Mouse (Mus musculus) MEL (cell line): Measurements from ENCODE around the gene Aifm2. TPM values are rescaled to one million over a fixed set of nuclear protein-coding genes. Genes with fewer than 3 reads are reported as not detected.
A peak's percentile ranks its signal among the peaks of the same experiment; 100 is the strongest.

Experiments used
- DNase-seq: peaks from one replicate; pipeline ENCODE4 v3.0.0; 2011; ENCODE audit warnings: low read depth, low spot score
- H3K27ac ChIP-seq: 2 replicates; pipeline ENCODE4 v1.5.1; 2012; ENCODE audit warnings: low read depth, mild to moderate bottlenecking, control low read depth, low read length, moderate library complexity; ENCODE audit not compliant: control insufficient read depth
- H3K27me3 ChIP-seq, 2 experiments: fragments of 150-350 bp in 1 of 2; sonication (generic) in 1 of 2; 2 replicates each; pipeline ENCODE4 v1.6.1; 2012; ENCODE audit warnings: low read length in 2 of 2, mild to moderate bottlenecking in 2 of 2, improper control_type of control experiment in 1 of 2, moderate library complexity in 1 of 2; ENCODE audit not compliant: insufficient read depth in 2 of 2, control insufficient read depth in 1 of 2
- H3K36me3 ChIP-seq, 2 experiments: 2 replicates each; pipeline ENCODE4 v1.6.1; 2012 to 2014; ENCODE audit warnings: low read length in 2 of 2, improper control_type of control experiment in 1 of 2, inconsistent platforms in 1 of 2, mild to moderate bottlenecking in 1 of 2; ENCODE audit not compliant: insufficient read depth in 2 of 2, control insufficient read depth in 1 of 2
- H3K4me1 ChIP-seq, 2 experiments: fragments of 150-350 bp in 1 of 2; sonication (generic) in 1 of 2; 2 replicates each; pipeline ENCODE4 v1.6.1; 2012; ENCODE audit warnings: low read length in 2 of 2, improper control_type of control experiment in 1 of 2, mild to moderate bottlenecking in 1 of 2; ENCODE audit not compliant: insufficient read depth in 2 of 2, control insufficient read depth in 1 of 2
- H3K4me3 ChIP-seq, 2 experiments: fragments of 150-350 bp in 1 of 2; sonication (generic) in 1 of 2; 2 replicates each; pipeline ENCODE4 v1.5.1; 2012; ENCODE audit warnings: low read depth in 2 of 2, low read length in 2 of 2, mild to moderate bottlenecking in 2 of 2, moderate library complexity in 2 of 2, control low read depth in 1 of 2, improper control_type of control experiment in 1 of 2; ENCODE audit not compliant: control insufficient read depth in 1 of 2, insufficient read depth in 1 of 2
- H3K79me2 ChIP-seq: 2 replicates; pipeline ENCODE4 v1.6.1; 2012; ENCODE audit warnings: mild to moderate bottlenecking, low read length, moderate library complexity; ENCODE audit not compliant: control insufficient read depth, poor library complexity, insufficient read depth
- H3K9ac ChIP-seq: 2 replicates; pipeline ENCODE4 v1.6.1; 2012; ENCODE audit warnings: low read depth, mild to moderate bottlenecking, control low read depth, low read length, moderate library complexity; ENCODE audit not compliant: control insufficient read depth, poor library complexity, severe bottlenecking
- H3K9me3 ChIP-seq: fragments of 150-350 bp; sonication (generic); replicated peaks from 2 replicates; pipeline ENCODE4 v1.6.1; 2012; ENCODE audit warnings: mild to moderate bottlenecking, low read length, improper control_type of control experiment, moderate library complexity; ENCODE audit not compliant: insufficient read depth
- CHD2 ChIP-seq: IDR thresholded peaks from 2 replicates; pipeline ENCODE4 v1.6.1; 2011; ENCODE audit warnings: low read length, improper control_type of control experiment
- CTCF ChIP-seq, 3 experiments: IDR thresholded peaks in 2 of 3; conservative IDR thresholded peaks in 1 of 3; 2 replicates each; pipeline ENCODE4 v1.5.1; 2011 to 2012; ENCODE audit warnings: low read length in 3 of 3, low read depth in 2 of 3, mild to moderate bottlenecking in 2 of 3, improper control_type of control experiment in 1 of 3, inconsistent platforms in 1 of 3, mixed read lengths in 1 of 3, moderate library complexity in 1 of 3; ENCODE audit not compliant: control insufficient read depth in 1 of 3, insufficient read depth in 1 of 3, poor library complexity in 1 of 3, severe bottlenecking in 1 of 3
- E2F4 ChIP-seq: IDR thresholded peaks from 2 replicates; pipeline ENCODE4 v1.6.1; 2011; ENCODE audit warnings: low read depth, low read length, improper control_type of control experiment, borderline replicate concordance
- ELF1 ChIP-seq: IDR thresholded peaks from 2 replicates; pipeline ENCODE4 v1.6.1; 2014; ENCODE audit warnings: low read depth, mild to moderate bottlenecking, inconsistent platforms, low read length, improper control_type of control experiment, moderate library complexity
- GABPA ChIP-seq: IDR thresholded peaks from 2 replicates; pipeline ENCODE4 v1.6.1; 2012; ENCODE audit warnings: low read depth, mild to moderate bottlenecking, inconsistent platforms, low read length, improper control_type of control experiment, moderate library complexity
- HCFC1 ChIP-seq: IDR thresholded peaks from 2 replicates; pipeline ENCODE4 v1.6.1; 2012; ENCODE audit warnings: low read depth, mild to moderate bottlenecking, inconsistent platforms, low read length, improper control_type of control experiment, moderate library complexity
- KAT2A ChIP-seq: conservative IDR thresholded peaks from 2 replicates; pipeline ENCODE4 v1.6.1; 2012; ENCODE audit warnings: low read depth, low read length, improper control_type of control experiment, inconsistent platforms
- MAFK ChIP-seq: IDR thresholded peaks from 2 replicates; pipeline ENCODE4 v1.6.1; 2011; ENCODE audit warnings: low read depth, mild to moderate bottlenecking, low read length, improper control_type of control experiment, borderline replicate concordance
- MAX ChIP-seq: IDR thresholded peaks from 2 replicates; pipeline ENCODE4 v1.6.1; 2011; ENCODE audit warnings: low read length, improper control_type of control experiment
- MAZ ChIP-seq: IDR thresholded peaks from 2 replicates; pipeline ENCODE4 v1.6.1; 2012; ENCODE audit warnings: low read depth, mild to moderate bottlenecking, inconsistent platforms, low read length, improper control_type of control experiment
- MEF2A ChIP-seq: IDR thresholded peaks from 2 replicates; pipeline ENCODE4 v1.6.1; 2014; ENCODE audit warnings: low read depth, mild to moderate bottlenecking, inconsistent platforms, low read length, improper control_type of control experiment; ENCODE audit not compliant: poor library complexity, insufficient replicate concordance, severe bottlenecking; ENCODE audit errors: extremely low read depth
- NELFE ChIP-seq: IDR thresholded peaks from 2 replicates; pipeline ENCODE4 v1.6.1; 2011; ENCODE audit warnings: low read depth, low read length, improper control_type of control experiment
- NRF1 ChIP-seq: IDR thresholded peaks from 2 replicates; pipeline ENCODE4 v1.6.1; 2014; ENCODE audit warnings: low read depth, mild to moderate bottlenecking, inconsistent platforms, low read length, improper control_type of control experiment, moderate library complexity; ENCODE audit not compliant: poor library complexity, insufficient read depth, severe bottlenecking
- POLR2AphosphoS2 ChIP-seq: IDR thresholded peaks from 2 replicates; pipeline ENCODE4 v1.6.1; 2011; ENCODE audit warnings: low read length, improper control_type of control experiment
- POLR2AphosphoS5 ChIP-seq: IDR thresholded peaks from 2 replicates; pipeline ENCODE4 v1.6.1; 2012; ENCODE audit warnings: low read depth, borderline replicate concordance, mild to moderate bottlenecking, inconsistent platforms, low read length, moderate library complexity, mixed read lengths
- SIN3A ChIP-seq: IDR thresholded peaks from 2 replicates; pipeline ENCODE4 v1.6.1; 2012; ENCODE audit warnings: low read length, improper control_type of control experiment, inconsistent platforms
- TAL1 ChIP-seq: IDR thresholded peaks from 2 replicates; pipeline ENCODE4 v1.6.1; 2012; ENCODE audit warnings: mild to moderate bottlenecking, inconsistent platforms, low read length, moderate library complexity, mixed read lengths
- TBP ChIP-seq: IDR thresholded peaks from 2 replicates; pipeline ENCODE4 v1.8.0; 2011; ENCODE audit warnings: low read depth, low read length, improper control_type of control experiment
- USF1 ChIP-seq: IDR thresholded peaks from 2 replicates; pipeline ENCODE4 v1.6.1; 2014; ENCODE audit warnings: low read depth, mild to moderate bottlenecking, inconsistent platforms, low read length, improper control_type of control experiment, moderate library complexity
- ZC3H11A ChIP-seq: IDR thresholded peaks from 2 replicates; pipeline ENCODE4 v1.6.1; 2012; ENCODE audit warnings: low read depth, mild to moderate bottlenecking, inconsistent platforms, low read length, improper control_type of control experiment
- ZMIZ1 ChIP-seq: IDR thresholded peaks from 2 replicates; pipeline ENCODE4 v1.6.1; 2012; ENCODE audit warnings: low read depth, mild to moderate bottlenecking, inconsistent platforms, low read length, improper control_type of control experiment, moderate library complexity
- ZNF384 ChIP-seq: IDR thresholded peaks from 2 replicates; pipeline ENCODE4 v1.6.1; 2012; ENCODE audit warnings: low read depth, mild to moderate bottlenecking, inconsistent platforms, low read length, improper control_type of control experiment
- polyA plus RNA-seq, 2 experiments: library from polyadenylated mRNA; stranded (reverse) in 1 of 2; unstranded in 1 of 2; fragments of >175 nt in 1 of 2; fragments of >200 nt in 1 of 2; gene quantifications; 2 replicates each; pipeline versions ENCODE4 v1.2.1 to v1.2.4; 2012; ENCODE audit warnings: low replicate concordance in 2 of 2, low read depth in 1 of 2; ENCODE audit not compliant: insufficient read length in 2 of 2, insufficient read depth in 1 of 2, missing spikeins in 1 of 2
- total RNA-seq: library from RNA; depleted of rRNA; stranded (reverse); fragments of 300-350 nt; gene quantifications from 2 replicates; pipeline ENCODE4 v1.2.3, GENCODE M21; 2012

Aifm2 gene
- total and polyA plus RNA-seq, 3 experiments = 13.4 to 17.7 TPM; not detected in 1

GRCm38 (mm10) chr10:61766806-61767205 is 51.7 kb downstream of the Aifm2 start:
- H3K4me1 ChIP-seq = no peaks in the 10 kb centered on the region
- peaks cover 0 to 1% of the 10 kb centered on the region in 2 experiments; a peak in 2 of 4 replicates for H3K27me3 ChIP-seq
- TF ChIP-seq MAZ (no peak), MEF2A (no peak), NELFE (no peak), SIN3A (no peak), NRF1 (no peak), ELF1 (no peak), HCFC1 (no peak), USF1 (no peak), CTCF (IDR thresholded peaks at IDR 0.05 in 2 of 3, conservative IDR thresholded peaks at IDR 0.05 in 1 of 3; ENCODE audit: control insufficient read depth in 1 of 3, insufficient read depth in 1 of 3, low read depth in 2 of 3, low read length in 3 of 3, poor library complexity in 1 of 3, severe bottlenecking in 1 of 3) (no peak), CHD2 (no peak)
- TF ChIP-seq, all 39 proteins: peak for 0
- H3K9me3 ChIP-seq = no peaks in the 10 kb centered on the region
- H3K27ac ChIP-seq = no peak overlapping the region
- no peaks in the 10 kb centered on the region for H3K36me3 ChIP-seq
- no peak overlapping the region for H3K9ac ChIP-seq
- no peaks in the 10 kb centered on the region for H3K79me2 ChIP-seq
- DNase-seq = no peak
- no peak overlapping the region for H3K4me3 ChIP-seq

GRCm38 (mm10) chr10:61781461-61782128 is 66.5 kb downstream of the Aifm2 start:
- no peak overlapping the region for H3K4me3 ChIP-seq
- H3K36me3 ChIP-seq = no peaks in the 10 kb centered on the region
- no peak for DNase-seq

GRCm38 (mm10) chr10:61782799-61783611 is 67.9 kb downstream of the Aifm2 start:
- Histone ChIP-seq H3K27ac (no peak overlapping the region), H3K79me2 (no peaks in the 10 kb centered on the region), H3K36me3 (no peaks in the 10 kb centered on the region), H3K4me1 (no peaks in the 10 kb centered on the region), H3K4me3 (no peak overlapping the region), H3K9ac (no peak overlapping the region), H3K9me3 (no peaks in the 10 kb centered on the region), H3K27me3 (no peaks in the 10 kb centered on the region; a peak in 1 of 4 replicates)
- DNase-seq = no peak
- TF ChIP-seq ZNF384 (no peak), KAT2A (no peak), ZMIZ1 (no peak), TBP (no peak), GABPA (no peak), MAFK (no peak), USF1 (no peak), E2F4 (no peak), POLR2AphosphoS5 (no peak), POLR2AphosphoS2 (no peak), TAL1 (no peak), MAX (no peak), CTCF (IDR thresholded peaks at IDR 0.05 in 2 of 3, conservative IDR thresholded peaks at IDR 0.05 in 1 of 3; ENCODE audit: control insufficient read depth in 1 of 3, insufficient read depth in 1 of 3, low read depth in 2 of 3, low read length in 3 of 3, poor library complexity in 1 of 3, severe bottlenecking in 1 of 3) (no peak)

More at GRCm38 (mm10) chr10:61781461-61782128, 66.5 kb downstream of the Aifm2 start:
- H3K9me3 ChIP-seq = no peaks in the 10 kb centered on the region
- H3K9ac ChIP-seq = no peak overlapping the region
- TF ChIP-seq ZC3H11A = no peak
- 0 out of 2 replicates have a peak, but pooled peaks have one; percentile 28 for TF ChIP-seq ZNF384
- no peaks in the 10 kb centered on the region for H3K79me2 ChIP-seq
- H3K27me3 ChIP-seq = no peaks in the 10 kb centered on the region; a peak in 1 of 4 replicates
- no peaks in the 10 kb centered on the region for H3K4me1 ChIP-seq
- H3K27ac ChIP-seq = no peak overlapping the region
